Comparison of ENCODE assay signal across 31 mouse cellular contexts in genomic region chr12:116846220-116846619, GRCm38 (mm10).
A peak's percentile ranks its signal among the peaks of the same experiment; 100 is the strongest.
DNase-seq lines count a peak whose midpoint lies in the region; ATAC-seq and TF ChIP-seq lines count a peak whose summit lies in the region.
"Had no signal": no experiment of that assay in that cellular context is flagged by ENCODE, and none has a peak within 500 bp of the region (broad histone marks: within the 10 kb centered on the region; RNA-seq: fewer than 3 reads in every experiment).

No protein-coding gene starts in this region.

- ATAC-seq in hindbrain, embryonic 13.5 days (ENCODE audit: low FRiP score): no peak
- no peak for ATAC-seq in midbrain, postnatal 0 days (ENCODE audit: low FRiP score)
- ATAC-seq: forebrain, postnatal 0 days; intestine, postnatal 0 days; liver, embryonic 12.5 days; liver, postnatal 0 days had no signal

- no peak overlapping the region for H3K9ac ChIP-seq in hindbrain, embryonic 13.5 days
- H3K9ac ChIP-seq in midbrain, postnatal 0 days (replicated peaks; ENCODE audit: low read length, poor library complexity, severe bottlenecking): no peak overlapping the region
- H3K9ac ChIP-seq: embryonic facial prominence, embryonic 15.5 days; forebrain, embryonic 12.5 days; forebrain, postnatal 0 days; hindbrain, embryonic 14.5 days; limb, embryonic 13.5 days; liver, embryonic 12.5 days; liver, postnatal 0 days had no signal

- no peak for DNase-seq in hindbrain, embryonic 10.5 days (ENCODE audit: low spot score)
- peak; percentile 3 for DNase-seq in Muller cell, postnatal 12 days (ENCODE audit: inconsistent ontology term)
- DNase-seq in mesoderm, embryonic 11.5 days (ENCODE audit: low read depth, low spot score): peak; percentile 6
- no peak for DNase-seq in midbrain, postnatal 0 days (ENCODE audit: low spot score)
- no peak for DNase-seq in layer of hippocampus, adult 8-10 months (ENCODE audit: low spot score in 2 of 2)
- no peak for DNase-seq in T-cell, adult 2 months (ENCODE audit: low spot score)
- DNase-seq: adrenal gland, postnatal 36 days; cerebellum, adult 2 months; cerebellum, postnatal 14 days; forebrain, postnatal 0 days; gastrocnemius, postnatal 14 days; heart, adult 18-20 months; heart, postnatal 36 days; kidney, adult 9 months; kidney, postnatal 25 days; liver, postnatal 0 days; lung, postnatal 10 days; spleen, adult 18-20 months; thymus, adult 2 months; thymus, postnatal 36 days had no signal

- no peaks in the 10 kb centered on the region; the same call in 1 of the 2 replicates for H3K4me1 ChIP-seq in hindbrain, embryonic 13.5 days (replicated peaks)
- no peaks in the 10 kb centered on the region for H3K4me1 ChIP-seq in hindbrain, embryonic 10.5 days (replicated peaks)
- no peaks in the 10 kb centered on the region for H3K4me1 ChIP-seq in midbrain, postnatal 0 days (ENCODE audit: insufficient read depth, low read length)
- H3K4me1 ChIP-seq: embryonic facial prominence, embryonic 10.5 days; embryonic facial prominence, embryonic 15.5 days; limb, embryonic 13.5 days; liver, embryonic 12.5 days had no signal

- no peaks in the 10 kb centered on the region for H3K27me3 ChIP-seq in hindbrain, embryonic 13.5 days
- H3K27me3 ChIP-seq in hindbrain, embryonic 10.5 days (ENCODE audit: insufficient read depth, poor library complexity, severe bottlenecking): no peaks in the 10 kb centered on the region
- no peaks in the 10 kb centered on the region for H3K27me3 ChIP-seq in midbrain, postnatal 0 days (ENCODE audit: insufficient read depth, low read length)
- H3K27me3 ChIP-seq: embryonic facial prominence, embryonic 15.5 days; limb, embryonic 13.5 days; liver, embryonic 12.5 days had no signal

- no peak for TF ChIP-seq CTCF in midbrain, postnatal 0 days (IDR thresholded peaks at IDR 0.05)

- H3K4me3 ChIP-seq in hindbrain, embryonic 13.5 days: no peak overlapping the region
- H3K4me3 ChIP-seq in hindbrain, embryonic 10.5 days: no peak overlapping the region
- H3K4me3 ChIP-seq in midbrain, postnatal 0 days (ENCODE audit: low read depth, low read length): no peak overlapping the region
- H3K4me3 ChIP-seq: embryonic facial prominence, embryonic 10.5 days; embryonic facial prominence, embryonic 15.5 days; forebrain, embryonic 12.5 days; limb, embryonic 13.5 days; liver, embryonic 12.5 days had no signal

- peaks cover 2% of the 10 kb centered on the region; the same call in 1 of the 2 replicates for H3K36me3 ChIP-seq in hindbrain, embryonic 13.5 days
- no peaks in the 10 kb centered on the region for H3K36me3 ChIP-seq in hindbrain, embryonic 10.5 days
- no peaks in the 10 kb centered on the region for H3K36me3 ChIP-seq in midbrain, postnatal 0 days (ENCODE audit: insufficient read depth, low read length)
- H3K36me3 ChIP-seq: embryonic facial prominence, embryonic 10.5 days; embryonic facial prominence, embryonic 15.5 days; forebrain, embryonic 12.5 days; limb, embryonic 13.5 days; liver, embryonic 12.5 days had no signal

- no peaks in the 10 kb centered on the region for H3K9me3 ChIP-seq in hindbrain, embryonic 13.5 days
- H3K9me3 ChIP-seq in hindbrain, embryonic 10.5 days: no peaks in the 10 kb centered on the region
- H3K9me3 ChIP-seq in midbrain, postnatal 0 days (ENCODE audit: low read length): no peaks in the 10 kb centered on the region
- H3K9me3 ChIP-seq: embryonic facial prominence, embryonic 10.5 days; embryonic facial prominence, embryonic 15.5 days; forebrain, embryonic 12.5 days; limb, embryonic 13.5 days; liver, embryonic 12.5 days had no signal

- 0 out of 2 replicates have a peak overlapping the region, but pooled peaks have one; percentile 3 for H3K27ac ChIP-seq in hindbrain, embryonic 13.5 days
- H3K27ac ChIP-seq in hindbrain, embryonic 10.5 days: no peak overlapping the region
- 0 out of 2 replicates have a peak overlapping the region, but pooled peaks have one; percentile 38 for H3K27ac ChIP-seq in midbrain, postnatal 0 days (ENCODE audit: low read depth, low read length)
- H3K27ac ChIP-seq: embryonic facial prominence, embryonic 10.5 days; embryonic facial prominence, embryonic 15.5 days; forebrain, embryonic 12.5 days; hindbrain, embryonic 14.5 days; limb, embryonic 13.5 days; liver, embryonic 12.5 days; macrophage; stomach, postnatal 0 days had no signal

- no peak overlapping the region for H3K4me2 ChIP-seq in hindbrain, embryonic 13.5 days
- no peak overlapping the region for H3K4me2 ChIP-seq in midbrain, postnatal 0 days (ENCODE audit: low read depth, low read length, poor library complexity, severe bottlenecking)
- H3K4me2 ChIP-seq: embryonic facial prominence, embryonic 15.5 days; forebrain, embryonic 12.5 days; heart, embryonic 11.5 days; hindbrain, embryonic 14.5 days; limb, embryonic 13.5 days; liver, embryonic 12.5 days had no signal

Comparison
In these comparisons a context has a peak if more than half of its experiments do, and no peak if none do; other contexts are left out.
1. DNase-seq: peak in Muller cell, postnatal 12 days (single experiment) and mesoderm, embryonic 11.5 days (single experiment); none in hindbrain, embryonic 10.5 days (single experiment), midbrain, postnatal 0 days (single experiment), layer of hippocampus, adult 8-10 months (0 of 2) and T-cell, adult 2 months (single experiment).